Mouse (Mus musculus): ENCODE measurements around the gene Dtx2.
"Not testable (repeated sequence)": the region's sequence is repeated elsewhere in the genome, so short reads cannot be mapped to it uniquely, and the experiment has no call there.

Gene Dtx2

GRCm38 (mm10) chr5:136025712-136026111 lies 31.1 kb downstream of the Dtx2 start:
- no peak for DNase-seq (ENCODE audit: low read depth, low spot score)

GRCm38 (mm10) chr5:136026859-136027258 lies 32.3 kb downstream of the Dtx2 start:
- no peak for DNase-seq (ENCODE audit: low read depth, low spot score)

- DNase-seq (ENCODE audit: low read depth, low spot score): no peak
Measured at GRCm38 (mm10) chr5:136027612-136028311, 33.2 kb downstream of the Dtx2 start.

- DNase-seq (ENCODE audit: low read depth, low spot score): no peak
Measured at GRCm38 (mm10) chr5:136034868-136035267, 40.3 kb downstream of the Dtx2 start.

GRCm38 (mm10) chr5:136035285-136035684 lies 40.7 kb downstream of the Dtx2 start:
- DNase-seq (ENCODE audit: low read depth, low spot score): no peak

- DNase-seq (ENCODE audit: low read depth, low spot score): no peak
Measured at GRCm38 (mm10) chr5:136036667-136037066, 42.1 kb downstream of the Dtx2 start.

- no peak for DNase-seq (ENCODE audit: low read depth, low spot score)
Measured at GRCm38 (mm10) chr5:136038258-136039214, 43.9 kb downstream of the Dtx2 start, which contains the start of gene Upk3b. Gene Upk3b, plus strand, starts transcription at chr5:136038496.

- DNase-seq (ENCODE audit: low read depth, low spot score): no peak
Measured at GRCm38 (mm10) chr5:136040210-136040609, 45.6 kb downstream of the Dtx2 start.

- DNase-seq (ENCODE audit: low read depth, low spot score): no peak
Measured at GRCm38 (mm10) chr5:136041260-136041659, 46.7 kb downstream of the Dtx2 start.

- DNase-seq (ENCODE audit: low read depth, low spot score): no peak
Measured at GRCm38 (mm10) chr5:136041666-136042065, 47.1 kb downstream of the Dtx2 start.

GRCm38 (mm10) chr5:136044865-136045264 lies 50.3 kb downstream of the Dtx2 start:
- DNase-seq (ENCODE audit: low read depth, low spot score): no peak

GRCm38 (mm10) chr5:136045408-136045807 lies 50.8 kb downstream of the Dtx2 start:
- no peak for DNase-seq (ENCODE audit: low read depth, low spot score)

GRCm38 (mm10) chr5:136045987-136046386 lies 51.4 kb downstream of the Dtx2 start:
- peak; percentile 79 for DNase-seq (ENCODE audit: low read depth, low spot score)

GRCm38 (mm10) chr5:136048541-136048940 lies 53.9 kb downstream of the Dtx2 start:
- DNase-seq (ENCODE audit: low read depth, low spot score): not testable (repeated sequence)

- no peak for DNase-seq (ENCODE audit: low read depth, low spot score)
Measured at GRCm38 (mm10) chr5:136049926-136050325, 55.3 kb downstream of the Dtx2 start.

- peak; percentile 53 for DNase-seq (ENCODE audit: low read depth, low spot score)
Measured at GRCm38 (mm10) chr5:136051231-136052085, 56.9 kb downstream of the Dtx2 start.

- no peak for DNase-seq (ENCODE audit: low read depth, low spot score)
Measured at GRCm38 (mm10) chr5:136052861-136053655, 58.5 kb downstream of the Dtx2 start.

GRCm38 (mm10) chr5:136054301-136055077 lies 59.9 kb downstream of the Dtx2 start, which contains the start of gene Upk3bl:
Gene Upk3bl, plus strand, starts transcription at chr5:136054492.
- no peak for DNase-seq (ENCODE audit: low read depth, low spot score)

GRCm38 (mm10) chr5:136056062-136056461 lies 61.5 kb downstream of the Dtx2 start:
- no peak for DNase-seq (ENCODE audit: low read depth, low spot score)

- DNase-seq (ENCODE audit: low read depth, low spot score): no peak
Measured at GRCm38 (mm10) chr5:136057085-136057484, 62.5 kb downstream of the Dtx2 start.

All from forelimb bud, embryonic 11.5 days (tissue).